Mouse (Mus musculus) spleen, postnatal 10 days (tissue): ENCODE results near the gene Gdap2.

ENCODE experiments used
- DNase-seq, 2 experiments: peaks; one replicate each; pipeline ENCODE4 v3.0.0; 2021 to 2022; ENCODE audit warnings: low spot score in 2 of 2

Gene Gdap2

DNA sequence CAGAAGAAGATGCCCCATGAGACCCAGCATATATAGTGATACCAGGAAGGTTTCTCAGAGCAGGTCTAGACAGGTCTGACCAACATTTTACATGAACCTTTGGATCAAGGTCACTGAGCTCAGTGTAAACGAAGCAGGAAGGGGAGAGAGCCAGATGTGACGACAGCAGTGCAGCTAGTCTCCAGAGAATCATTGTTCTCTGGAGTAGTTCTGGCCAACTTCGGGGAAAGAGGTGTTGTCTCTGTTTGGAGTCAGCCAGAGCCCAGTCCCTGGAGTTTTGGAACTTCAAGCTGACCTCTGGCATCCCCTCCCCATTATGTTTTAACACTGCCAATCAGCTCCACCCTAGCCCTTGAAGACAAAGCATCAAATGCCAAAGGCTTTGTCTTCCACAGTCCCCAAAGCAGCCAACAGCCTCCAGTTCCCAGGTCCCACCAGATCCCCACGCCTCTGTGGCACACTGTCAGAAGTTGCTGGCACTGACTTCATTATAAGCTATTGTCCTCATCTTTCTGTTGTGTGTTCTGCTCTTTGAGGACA is 84.2 kb downstream of the Gdap2 start:
- DNase-seq: no peak
